9 mouse cellular contexts compared by ENCODE assay signal in genomic region chr11:85233676-85234210, GRCm38 (mm10). TPM values are rescaled to one million over a fixed set of nuclear protein-coding genes. Genes with fewer than 3 reads are reported as not detected.
DNase-seq lines count a peak whose midpoint lies in the region; ATAC-seq and TF ChIP-seq lines count a peak whose summit lies in the region.
"Had no signal": no experiment of that assay in that cellular context is flagged by ENCODE, and none has a peak within 500 bp of the region (broad histone marks: within the 10 kb centered on the region; RNA-seq: fewer than 3 reads in every experiment).

No protein-coding gene starts in this region.

- H3K27ac ChIP-seq in gastrocnemius, adult 2 months: peak overlapping the region; percentile 96
- no peak overlapping the region for H3K27ac ChIP-seq in ES-E14 (ENCODE audit: insufficient read depth, low read depth, low read length, poor library complexity, severe bottlenecking)
- H3K27ac ChIP-seq in heart, embryonic 11.5 days (ENCODE audit: low read depth, low read length): peak overlapping the region; percentile 99
- H3K27ac ChIP-seq in liver, embryonic 12.5 days: peak overlapping the region; percentile 98; the same call in 1 of the 2 replicates
- peak overlapping the region; percentile 99 for H3K27ac ChIP-seq in stomach, embryonic 16.5 days (ENCODE audit: low read length)

- intact Hi-C loops in gastrocnemius, adult 2 months (cut with DNase I): no loop called here

- WGBS in heart, embryonic 11.5 days (ENCODE audit: insufficient replicate concordance): 10% methylated on average over 9 of the region's 9 CpGs
- 11% methylated on average over 9 of the region's 9 CpGs for WGBS in liver, embryonic 12.5 days (ENCODE audit: insufficient replicate concordance)
- WGBS in stomach, embryonic 16.5 days: 4% methylated on average over 9 of the region's 9 CpGs

- H3K36me3 ChIP-seq in ES-E14 (ENCODE audit: control insufficient read depth, insufficient read depth, low read length, poor library complexity, severe bottlenecking): peaks cover 9% of the 10 kb centered on the region; the same call in 1 of the 2 replicates
- no peaks in the 10 kb centered on the region; the same call in 1 of the 2 replicates for H3K36me3 ChIP-seq in heart, embryonic 11.5 days (ENCODE audit: control insufficient read depth, insufficient read depth, low read length)
- H3K36me3 ChIP-seq in liver, embryonic 12.5 days: peaks cover 39% of the 10 kb centered on the region
- no peaks in the 10 kb centered on the region for H3K36me3 ChIP-seq in stomach, embryonic 16.5 days (ENCODE audit: control insufficient read depth, insufficient read depth, low read length)

- no peak for ATAC-seq in heart, embryonic 11.5 days (replicated peaks; ENCODE audit: insufficient number of reproducible peaks, low FRiP score, low TSS enrichment)
- ATAC-seq in liver, embryonic 12.5 days: no peak
- ATAC-seq in stomach, embryonic 16.5 days (ENCODE audit: insufficient read depth, low FRiP score): no peak

- in situ Hi-C loops in ES-E14 (cut with MboI; ENCODE audit: low sequenced_read_pairs in 2 of 2, unreplicated experiment in 2 of 2): no loop called here

- no peaks in the 10 kb centered on the region for H3K9me3 ChIP-seq in ES-E14 (ENCODE audit: control insufficient read depth, insufficient read depth, low read depth, low read length)
- H3K9me3 ChIP-seq in heart, embryonic 11.5 days (replicated peaks; ENCODE audit: control insufficient read depth, low read length): no peaks in the 10 kb centered on the region
- no peaks in the 10 kb centered on the region for H3K9me3 ChIP-seq in liver, embryonic 12.5 days (replicated peaks)
- H3K9me3 ChIP-seq in stomach, embryonic 16.5 days (replicated peaks; ENCODE audit: control insufficient read depth, low read length): no peaks in the 10 kb centered on the region

- H3K4me2 ChIP-seq in heart, embryonic 11.5 days: peak overlapping the region; percentile 73
- peak overlapping the region; percentile 90 for H3K4me2 ChIP-seq in liver, embryonic 12.5 days
- peak overlapping the region; percentile 86 for H3K4me2 ChIP-seq in stomach, embryonic 16.5 days (ENCODE audit: low read depth, low read length)

- H3K4me1 ChIP-seq in ES-E14 (ENCODE audit: control insufficient read depth in 2 of 2, insufficient read depth in 2 of 2, low read length in 2 of 2, poor library complexity in 1 of 2): peaks cover 0 to 3% of the 10 kb centered on the region in 2 experiments; a peak in 1 of 4 replicates
- H3K4me1 ChIP-seq in heart, embryonic 11.5 days (ENCODE audit: control insufficient read depth, insufficient read depth, low read length): peaks cover 5% of the 10 kb centered on the region
- H3K4me1 ChIP-seq in liver, embryonic 12.5 days: peaks cover 23% of the 10 kb centered on the region
- peaks cover 9% of the 10 kb centered on the region for H3K4me1 ChIP-seq in stomach, embryonic 16.5 days (ENCODE audit: control insufficient read depth, insufficient read depth, low read length)

- DNase-seq in gastrocnemius, adult 2 months: no peak
- no peak for DNase-seq in gastrocnemius, adult 8-10 months (ENCODE audit: low spot score in 2 of 2)
- DNase-seq in ES-E14 (ENCODE audit: low read depth, low spot score): no peak
- DNase-seq in urinary bladder, postnatal 10 days (ENCODE audit: low spot score): no peak
- DNase-seq in thymus, postnatal 25 days: no peak

- H3K9ac ChIP-seq in ES-E14 (ENCODE audit: insufficient read depth, low read depth, low read length, poor library complexity, severe bottlenecking): peak overlapping the region; percentile 94; the same call in 1 of the 2 replicates
- peak overlapping the region; percentile 88 for H3K9ac ChIP-seq in heart, embryonic 11.5 days (ENCODE audit: low read depth, low read length)
- peak overlapping the region; percentile 92 for H3K9ac ChIP-seq in liver, embryonic 12.5 days
- peak overlapping the region; percentile 89 for H3K9ac ChIP-seq in stomach, embryonic 16.5 days (ENCODE audit: low read length)

- H3K4me3 ChIP-seq in gastrocnemius, adult 2 months: peak overlapping the region; percentile 99
- peak overlapping the region; percentile 86 to 96 for H3K4me3 ChIP-seq in ES-E14 (ENCODE audit: insufficient read depth in 1 of 2, low read depth in 1 of 2, low read length in 2 of 2, poor library complexity in 1 of 2, severe bottlenecking in 1 of 2)
- H3K4me3 ChIP-seq in heart, embryonic 11.5 days (ENCODE audit: low read depth, low read length): peak overlapping the region; percentile 80
- peak overlapping the region; percentile 95 for H3K4me3 ChIP-seq in liver, embryonic 12.5 days
- peak overlapping the region; percentile 79 for H3K4me3 ChIP-seq in stomach, embryonic 16.5 days (replicated peaks; ENCODE audit: low read length)

- no peak for TF ChIP-seq CTCF in gastrocnemius, adult 2 months (IDR thresholded peaks at IDR 0.05)

- no peaks in the 10 kb centered on the region for H3K27me3 ChIP-seq in heart, embryonic 11.5 days (ENCODE audit: control insufficient read depth, insufficient read depth, low read length)
- H3K27me3 ChIP-seq in liver, embryonic 12.5 days (replicated peaks): no peaks in the 10 kb centered on the region
- no peaks in the 10 kb centered on the region for H3K27me3 ChIP-seq in stomach, embryonic 16.5 days (ENCODE audit: control insufficient read depth, insufficient read depth, low read length)
- H3K27me3 ChIP-seq: Patski had no signal

TF ChIP-seq in ES-E14, 5 proteins besides CTCF, POLR2A, EP300 and RAD21:
- TF ChIP-seq HCFC1 (IDR thresholded peaks at IDR 0.05; ENCODE audit: borderline replicate concordance, insufficient read depth, low read length): no peak
- TF ChIP-seq ZNF384 (IDR thresholded peaks at IDR 0.05; ENCODE audit: low read depth, low read length): no peak
- no peak for TF ChIP-seq MAFK (IDR thresholded peaks at IDR 0.05; ENCODE audit: insufficient read depth, low read depth, low read length)
- no peak for TF ChIP-seq ZC3H11A (IDR thresholded peaks at IDR 0.05; ENCODE audit: borderline replicate concordance, low read depth, low read length)
- TF ChIP-seq CHD2 (IDR thresholded peaks at IDR 0.05; ENCODE audit: low read depth, low read length): no peak

RNA-seq across cellular contexts. Expression of gene Appbp2, which starts 1.2 kb away (rescaled TPM):
- 10 to 100 TPM in 1 of 2 experiments, 1 to 10 TPM in 1; 8.1 to 10.8 TPM for total RNA-seq in gastrocnemius, adult 2 months (2021)
- total RNA-seq in gastrocnemius, adult 8-10 months (2022): 1 to 10 TPM; 7.6 to 8.0 (median 7.7) TPM
- 23.6 and 37.2 TPM in 2 replicates for total RNA-seq in ES-E14 (2012; rRNA removed)
- polyA plus RNA-seq in heart, embryonic 11.5 days (2014; fragmentation: Nextera tagmentation; extraction: Ambion mirVana): 50.4 and 52.6 TPM in 2 replicates
- 22.9 and 23.8 TPM in 2 replicates for polyA plus RNA-seq in liver, embryonic 12.5 days (2016; fragmentation: Nextera tagmentation; extraction: Ambion mirVana)
- 33.4 and 34.1 TPM in 2 replicates for polyA plus RNA-seq in stomach, embryonic 16.5 days (2015; fragmentation: Nextera tagmentation; extraction: Ambion mirVana)
